Mouse (Mus musculus): Measurements from ENCODE around the gene Tmem106b.

Gene Tmem106b

DNA sequence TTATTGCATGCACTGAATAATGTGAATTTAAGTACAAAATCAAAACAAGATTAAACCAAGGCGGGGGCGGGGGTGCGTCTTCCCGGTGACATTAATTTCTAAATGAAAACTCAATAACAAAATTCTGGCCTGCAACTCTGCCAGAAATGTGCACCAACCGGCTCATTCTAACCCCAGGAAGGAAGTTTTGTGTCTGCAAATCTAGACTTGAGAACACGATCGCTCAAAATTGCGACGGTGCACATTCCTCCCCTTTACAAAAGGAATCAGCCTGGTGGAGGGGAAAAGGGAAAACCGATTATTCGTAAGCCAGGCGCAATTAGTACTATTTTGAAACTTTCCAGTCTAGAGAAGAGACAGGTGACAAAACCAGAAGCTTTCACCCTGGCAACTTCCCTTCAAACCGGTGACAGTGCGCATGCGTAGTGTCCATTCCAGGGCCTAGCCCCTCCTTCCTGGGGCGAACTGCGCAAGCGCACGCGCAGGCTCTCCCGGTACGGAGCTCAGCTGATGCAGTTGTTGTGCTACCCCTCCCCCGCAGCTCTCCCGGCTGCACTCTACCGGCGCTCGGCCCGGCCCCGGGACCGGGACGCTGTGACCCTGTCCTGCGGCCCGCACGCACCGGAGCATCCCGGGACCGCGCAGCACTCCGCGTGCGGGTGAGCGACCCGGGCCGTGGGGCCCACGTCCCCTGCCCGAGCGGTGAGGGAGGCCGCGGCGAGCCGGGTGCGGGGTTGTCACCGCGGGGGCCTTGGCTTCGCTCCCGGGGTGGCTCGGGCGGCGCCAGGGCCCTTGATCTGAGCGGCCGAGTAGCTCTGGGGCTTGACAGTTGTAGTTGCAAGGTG lies at the start of gene Tmem106b:
TSS of gene Tmem106b (plus strand) at position 458 of the 845 bp plus-strand sequence.
- DNase-seq (ENCODE audit: low spot score in 2 of 2) = peak; percentile 90 to 92

DNA sequence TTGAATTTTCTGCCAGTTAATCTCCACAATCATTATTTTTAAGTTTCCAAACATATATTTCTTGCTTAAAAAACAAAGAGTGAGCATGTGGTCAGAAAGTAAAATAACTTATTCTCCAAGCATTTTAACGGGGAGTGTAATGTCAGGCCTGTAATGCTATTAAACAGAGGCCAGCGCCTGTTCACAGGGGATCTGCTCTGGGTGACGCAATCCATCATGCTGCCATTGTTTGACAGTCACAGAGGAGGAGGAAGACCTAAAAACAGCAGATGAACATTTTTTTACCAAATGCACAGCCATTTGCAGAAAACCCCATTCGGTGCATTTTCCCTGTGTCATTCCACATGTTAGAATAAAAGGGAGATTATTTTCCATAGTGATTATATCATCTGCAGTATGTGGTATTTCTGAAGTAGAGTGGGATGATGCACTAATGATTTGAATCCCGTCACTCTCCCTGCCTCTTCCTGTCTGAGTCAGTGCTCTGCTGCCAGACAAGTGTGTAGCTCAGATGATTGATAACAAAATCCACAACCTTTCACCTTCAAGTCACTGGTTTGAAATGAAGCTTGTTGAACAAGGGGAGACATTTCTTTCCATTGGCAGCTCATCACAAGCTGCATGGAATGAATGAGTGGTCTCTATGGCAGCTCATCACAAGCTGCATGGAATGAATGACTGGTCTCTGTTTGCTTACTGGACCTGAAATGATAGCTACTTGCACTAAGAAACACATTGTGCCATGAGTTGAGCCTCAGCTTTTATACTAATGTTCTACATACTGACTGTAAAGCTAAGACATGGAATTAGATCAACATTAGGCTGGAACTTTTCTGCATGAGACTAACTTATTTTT lies 48.1 kb upstream of the Tmem106b start:
- DNase-seq (ENCODE audit: low spot score in 2 of 2) = no peak

DNA sequence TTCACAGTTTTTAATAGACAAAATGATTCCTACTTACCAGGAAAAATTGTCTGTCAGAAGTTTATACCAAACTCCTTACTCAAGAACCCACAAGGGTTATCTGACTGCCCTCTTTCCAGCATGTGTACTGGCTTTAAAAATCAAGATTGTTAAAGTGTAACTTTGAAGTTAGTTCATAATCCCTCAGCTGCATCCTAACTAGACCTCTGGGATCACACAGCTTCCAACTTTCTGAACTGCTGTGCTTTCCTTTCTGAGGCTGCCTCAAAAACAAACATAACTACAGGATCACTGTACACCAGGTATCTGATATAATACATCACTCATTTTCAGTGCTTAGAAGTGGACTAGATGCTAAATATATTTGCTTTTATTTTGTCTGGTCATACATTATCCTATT lies 39.0 kb upstream of the Tmem106b start:
- no peak for DNase-seq (ENCODE audit: low spot score in 2 of 2)

DNA sequence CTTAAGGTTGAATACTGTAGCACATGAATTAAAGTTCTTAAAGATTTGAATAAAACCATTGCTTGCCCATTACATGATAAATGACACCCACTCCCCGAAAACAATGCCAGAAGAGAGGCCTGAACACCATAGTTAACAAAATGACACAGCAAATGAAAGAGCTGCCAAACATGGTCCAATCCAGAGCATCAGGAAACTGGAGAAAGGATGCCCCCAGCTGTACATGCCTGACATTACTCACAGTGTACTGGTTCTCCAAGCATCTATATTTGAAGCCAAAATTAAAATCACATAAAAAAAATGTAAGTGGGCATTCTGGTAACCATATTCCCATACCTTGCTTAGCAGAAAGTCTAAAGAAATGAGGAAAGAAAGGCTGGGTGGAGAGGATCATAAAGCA lies 38.6 kb upstream of the Tmem106b start:
- DNase-seq (ENCODE audit: low spot score in 2 of 2) = peak in 1 of 2 experiments; percentile 16

DNA sequence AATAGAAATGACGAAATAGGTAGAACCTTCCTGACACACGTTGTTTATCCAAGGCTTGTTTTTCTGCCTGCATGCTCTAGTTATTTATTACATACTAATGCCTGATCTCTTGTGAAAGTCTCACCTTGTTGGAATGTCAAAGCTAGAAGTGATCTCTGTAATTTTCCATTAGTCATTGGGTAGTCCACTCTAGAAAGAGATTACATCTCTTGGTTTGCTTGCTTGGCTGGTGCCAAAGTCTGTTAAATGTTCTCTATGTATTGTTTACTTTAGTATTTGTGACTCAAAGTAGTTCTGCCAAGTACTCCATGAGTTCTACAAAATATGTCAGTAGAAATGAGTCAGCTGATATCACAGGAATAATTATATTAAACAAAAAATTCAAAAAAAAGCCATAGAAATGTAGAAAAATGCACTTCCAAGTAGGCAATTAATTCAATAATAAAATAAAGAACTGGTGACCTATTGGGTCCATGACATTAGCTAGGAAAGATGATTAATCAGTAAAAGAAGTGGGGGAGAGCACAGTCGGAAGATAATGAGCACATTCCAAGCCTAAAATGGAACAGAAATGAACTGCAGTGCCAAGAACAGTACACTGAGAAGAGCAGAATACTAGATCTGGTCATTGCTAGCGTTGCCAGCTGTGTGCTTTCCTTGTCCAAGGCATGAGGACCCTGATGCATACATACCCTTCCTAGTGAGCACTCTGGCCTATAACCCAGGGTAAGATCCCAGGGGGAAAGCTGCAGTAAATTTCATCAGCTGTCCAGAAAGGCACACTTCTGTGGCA lies 17.0 kb upstream of the Tmem106b start:
- DNase-seq (ENCODE audit: low spot score in 2 of 2) = no peak

DNA sequence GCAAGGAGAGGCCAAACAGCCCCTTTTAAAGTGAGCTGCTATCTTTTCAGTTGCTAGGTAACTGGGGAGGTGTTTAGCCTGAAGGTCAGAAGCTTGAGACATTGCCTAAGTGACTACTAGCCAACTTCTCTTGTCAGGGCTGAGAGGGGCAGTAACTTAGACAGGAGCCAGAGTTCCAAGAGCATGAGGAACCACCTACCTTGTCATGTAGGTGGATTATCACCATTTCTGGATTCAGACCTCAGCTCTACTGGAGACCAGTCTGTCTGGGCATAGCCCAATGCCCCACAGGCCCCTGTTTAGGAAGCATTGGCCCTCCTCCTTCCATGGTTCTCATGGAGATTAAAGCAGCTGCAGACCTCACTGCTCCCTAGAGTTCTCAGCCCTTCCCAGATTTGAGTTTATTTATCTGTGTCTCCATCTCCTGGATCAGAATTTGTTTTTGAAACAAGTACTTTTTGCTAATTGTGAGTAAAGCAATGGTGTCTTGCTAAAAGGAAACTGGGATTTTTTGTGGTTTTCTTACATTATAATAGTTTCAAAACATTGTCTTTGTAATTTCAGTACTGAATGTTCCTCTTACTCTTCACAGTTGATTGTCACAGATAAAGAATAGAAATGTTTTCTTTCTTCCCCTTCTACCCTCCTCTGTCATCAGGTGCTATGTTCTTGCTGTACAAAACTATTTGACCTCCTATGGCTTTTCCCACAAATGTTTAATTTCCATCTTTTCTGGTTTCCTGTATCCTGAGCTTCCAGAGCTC lies 8.1 kb upstream of the Tmem106b start:
- no peak for DNase-seq (ENCODE audit: low spot score in 2 of 2)

DNA sequence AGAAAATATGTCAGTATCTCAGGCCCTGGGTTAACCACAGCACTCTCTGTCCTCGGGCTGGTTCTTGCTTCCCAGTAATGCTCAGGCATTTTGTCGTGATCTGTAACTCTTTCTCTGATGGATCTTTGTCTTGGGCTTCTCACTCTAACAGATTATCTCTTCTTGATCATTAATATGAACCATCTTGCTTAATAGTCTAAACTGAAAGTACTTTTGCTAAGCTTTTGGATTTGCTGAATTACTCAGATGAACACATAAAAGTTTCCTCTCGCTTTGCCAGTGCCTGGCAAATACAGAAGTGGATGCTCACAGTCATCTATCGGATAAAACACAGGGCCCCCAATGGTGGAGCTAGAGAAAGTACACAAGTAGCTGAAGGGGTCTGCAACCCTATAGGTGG lies 7.5 kb upstream of the Tmem106b start:
- DNase-seq (ENCODE audit: low spot score in 2 of 2) = no peak

DNA sequence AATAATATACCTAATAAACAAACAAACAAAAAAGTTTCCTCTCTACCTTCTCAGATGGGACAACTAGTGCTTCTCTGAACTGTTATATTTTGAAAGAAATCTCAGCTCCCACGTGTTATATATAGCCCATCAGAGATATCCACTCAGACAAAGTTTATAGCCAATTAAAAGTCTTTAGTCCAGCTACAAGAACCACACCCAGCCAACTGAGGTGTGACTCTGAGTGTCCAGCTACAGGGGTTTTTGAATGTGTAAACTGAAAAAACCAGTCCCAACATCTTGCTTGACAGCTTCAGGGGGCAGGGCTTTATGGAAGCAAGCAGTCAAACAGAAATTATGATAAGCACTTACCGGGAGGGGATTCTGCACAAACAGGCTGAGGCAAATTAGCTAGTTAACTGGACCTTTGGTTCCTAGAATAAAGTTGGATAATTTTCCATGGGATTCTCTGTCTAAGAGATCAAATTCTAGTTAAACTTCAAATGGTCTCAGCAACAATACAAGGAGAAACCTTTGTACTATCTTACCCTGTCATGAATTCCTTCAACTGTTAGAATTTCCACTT lies 6.8 kb upstream of the Tmem106b start:
- DNase-seq (ENCODE audit: low spot score in 2 of 2) = no peak

DNA sequence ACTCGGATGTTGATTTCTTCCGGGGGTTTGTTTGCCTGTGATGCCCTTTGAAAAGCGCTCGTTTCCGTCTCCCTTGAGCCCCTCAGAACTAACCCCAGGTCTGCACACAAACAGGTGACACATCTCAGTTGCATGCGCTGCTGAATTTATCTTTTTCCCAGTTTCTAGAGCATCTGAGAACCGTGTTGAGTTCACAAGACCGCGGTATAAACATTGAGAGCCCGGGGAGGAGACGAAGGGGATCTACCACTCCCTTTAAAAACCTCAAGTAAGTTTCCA lies 527 bp downstream of the Tmem106b start:
- DNase-seq (ENCODE audit: low spot score in 2 of 2) = no peak

DNA sequence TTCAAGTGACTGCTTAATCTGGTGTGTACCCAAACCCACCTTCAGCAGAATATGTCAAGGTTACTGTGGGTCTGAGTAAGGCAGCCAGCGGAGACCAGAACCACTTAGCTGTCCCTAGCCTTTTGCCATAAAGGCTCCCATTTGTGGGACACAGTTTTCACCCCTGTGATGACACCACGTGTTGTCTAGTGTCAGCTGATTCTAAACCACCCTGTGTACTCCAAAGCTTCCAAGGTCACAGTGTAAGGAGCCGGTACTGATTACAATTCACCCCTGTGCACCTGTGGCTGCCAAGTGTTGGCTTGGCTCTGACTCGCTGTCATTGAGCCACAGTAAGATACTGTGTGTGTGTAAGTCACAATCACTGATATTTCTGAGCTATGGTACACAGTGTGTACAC lies 926 bp downstream of the Tmem106b start:
- peak in 1 of 2 experiments; percentile 10 for DNase-seq (ENCODE audit: low spot score in 2 of 2)

DNA sequence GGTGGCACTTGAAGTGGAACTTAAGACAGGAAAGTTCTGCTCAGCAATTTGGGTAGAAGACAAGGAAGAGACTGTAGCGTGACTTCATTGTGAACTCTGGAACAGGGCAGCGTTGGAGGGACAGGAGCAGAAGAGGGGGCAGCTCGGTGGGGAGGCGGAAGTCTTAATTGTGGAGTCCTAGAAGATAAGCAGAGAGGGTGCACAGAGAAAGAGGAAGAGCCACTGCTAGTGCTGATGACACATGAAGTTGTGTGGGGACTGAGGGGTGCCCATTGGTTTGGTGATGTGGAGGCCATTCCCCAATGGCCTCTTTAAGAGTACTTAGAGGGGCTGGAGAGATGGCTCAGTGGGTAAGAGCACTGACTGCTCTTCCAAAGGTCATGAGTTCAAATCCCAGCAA lies 3.5 kb downstream of the Tmem106b start:
- no peak for DNase-seq (ENCODE audit: low spot score in 2 of 2)

DNA sequence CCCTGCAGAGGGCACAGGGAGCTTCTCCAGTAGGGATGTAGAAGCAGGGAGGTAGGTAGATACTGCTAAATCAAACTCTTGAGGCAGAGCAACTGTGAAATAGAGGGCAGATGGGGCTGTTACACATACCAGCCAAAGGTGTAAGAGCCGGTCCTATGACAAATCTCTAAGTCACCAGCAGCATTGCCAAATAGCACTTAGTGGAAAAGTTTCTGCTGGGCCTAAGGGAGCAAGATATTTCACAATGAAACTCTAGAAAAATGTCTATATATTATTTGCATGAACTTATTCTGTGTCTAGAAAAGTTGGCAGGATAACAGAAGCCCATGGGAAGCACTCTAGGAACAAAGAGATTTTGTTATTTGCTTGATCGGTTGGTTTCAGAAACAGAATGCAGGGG lies 4.3 kb downstream of the Tmem106b start:
- no peak for DNase-seq (ENCODE audit: low spot score in 2 of 2)

DNA sequence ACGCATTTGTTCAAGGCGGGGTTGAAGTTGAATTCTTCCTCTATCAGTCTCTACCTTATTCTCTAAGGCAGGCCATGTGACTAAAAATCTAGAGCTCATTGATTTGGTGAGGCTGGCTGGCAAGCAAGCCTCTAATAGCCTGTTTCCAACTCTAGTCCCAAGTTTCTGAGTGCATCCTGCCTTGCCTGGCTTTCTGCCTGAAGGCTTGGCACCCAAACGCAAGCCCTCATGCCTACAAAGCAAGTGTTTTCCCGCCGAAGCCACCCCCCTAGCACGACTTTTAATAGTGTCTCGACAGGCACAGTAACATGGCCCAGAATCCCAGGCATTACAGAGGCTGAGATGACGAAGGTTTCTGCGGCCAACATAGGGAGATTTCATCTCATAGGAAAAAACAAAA lies 13.3 kb downstream of the Tmem106b start:
- DNase-seq (ENCODE audit: low spot score in 2 of 2) = peak; percentile 24 to 30

DNA sequence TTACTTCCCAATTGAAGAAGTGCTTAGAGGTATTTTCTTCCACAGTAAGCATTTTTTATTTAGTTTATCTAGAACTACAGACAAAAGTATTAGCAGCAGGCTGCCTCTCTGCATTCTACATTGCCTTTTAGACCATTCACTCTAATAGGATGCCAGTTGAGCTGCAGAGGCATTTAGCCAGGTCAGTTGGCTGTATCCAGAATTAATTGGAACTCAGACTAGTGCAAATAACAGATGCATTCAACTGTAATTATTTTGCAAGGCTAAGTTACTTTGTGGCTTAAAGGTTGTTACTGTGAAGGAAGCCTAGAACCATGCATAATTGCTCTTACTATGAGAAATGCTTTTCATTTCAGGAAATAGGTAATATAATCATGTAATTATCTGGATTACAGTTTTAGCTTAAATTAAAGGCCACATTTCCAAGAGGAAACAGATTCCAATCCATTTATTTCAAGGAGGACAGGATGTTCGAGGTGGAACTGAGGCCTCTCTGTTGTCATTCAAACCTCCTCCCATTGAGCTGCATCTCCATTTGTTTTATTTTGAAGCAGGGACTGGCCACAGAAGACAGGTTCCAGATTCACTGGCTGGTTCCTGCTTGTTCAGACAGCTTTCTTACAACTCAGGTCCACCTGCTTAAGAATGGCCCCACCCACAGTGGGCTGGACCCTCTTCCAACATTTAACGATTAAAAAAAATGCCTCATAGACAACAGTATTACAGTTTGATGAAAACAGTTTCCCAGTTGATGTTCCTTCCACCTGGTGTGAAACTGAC lies 27.3 kb downstream of the Tmem106b start:
- DNase-seq (ENCODE audit: low spot score in 2 of 2) = no peak

DNA sequence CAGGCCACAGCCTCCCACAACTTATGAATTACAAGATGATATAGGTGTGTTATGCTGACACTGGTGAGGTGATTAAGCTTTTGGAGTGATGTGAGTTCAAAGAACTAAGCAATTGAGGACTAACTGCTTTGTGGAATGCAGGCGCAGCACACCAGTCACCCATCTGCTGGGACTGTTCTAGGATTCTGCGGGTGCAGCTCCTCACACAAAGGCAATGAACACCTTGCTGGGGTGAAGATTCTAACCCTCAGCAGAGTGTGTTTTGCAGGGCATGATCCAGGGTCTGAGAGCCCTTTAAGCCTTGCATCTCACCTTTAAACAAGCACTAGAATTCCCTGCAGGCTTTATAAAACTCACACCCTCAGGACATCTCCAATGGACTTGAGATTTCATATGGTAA lies 30.6 kb downstream of the Tmem106b start:
- DNase-seq (ENCODE audit: low spot score in 2 of 2) = no peak

DNA sequence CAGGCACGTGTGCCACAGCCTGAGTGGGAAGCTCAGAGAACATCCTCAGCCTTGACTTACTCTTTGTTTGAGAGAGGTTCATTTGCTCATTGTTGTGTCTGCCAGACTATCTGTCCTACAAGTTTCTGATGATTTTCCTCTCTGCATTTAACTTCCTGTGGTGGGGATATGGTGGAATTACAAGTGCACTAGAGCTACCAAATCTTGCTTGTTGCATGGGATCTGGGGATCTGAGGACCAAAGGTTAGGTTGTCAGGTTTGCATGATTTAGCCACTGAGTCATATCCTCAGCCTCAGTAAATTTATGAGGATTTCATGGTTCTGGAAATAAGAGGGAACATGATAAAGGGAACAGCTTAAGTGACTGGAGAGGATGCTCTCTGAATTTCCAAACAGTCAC lies 39.1 kb downstream of the Tmem106b start:
- DNase-seq (ENCODE audit: low spot score in 2 of 2) = no peak

DNA sequence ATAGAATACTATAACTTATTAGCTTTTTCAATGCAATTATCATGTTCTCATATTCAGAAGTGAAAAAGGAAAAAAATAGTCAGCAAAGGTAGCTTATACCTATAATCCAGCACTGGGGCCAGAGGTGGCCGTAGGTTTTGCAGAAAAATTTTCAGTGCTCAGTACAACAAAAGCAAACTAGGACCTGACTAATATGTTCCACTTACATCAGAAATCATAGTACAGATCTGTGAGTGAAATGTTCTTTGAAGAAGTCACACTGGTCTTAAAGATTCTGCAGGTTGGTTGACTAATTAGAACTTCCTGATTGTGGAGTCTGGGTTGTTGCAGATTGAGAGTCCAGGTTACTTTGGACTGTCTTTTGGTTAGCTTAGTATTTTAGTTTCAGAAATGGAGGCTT lies 67.7 kb downstream of the Tmem106b start:
- no peak for DNase-seq (ENCODE audit: low spot score in 2 of 2)

Data from frontal cortex, postnatal 14 days (tissue).